Mouse (Mus musculus): ENCODE data around the gene Bora.
A peak's percentile ranks its signal among the peaks of the same experiment; 100 is the strongest.

DNA sequence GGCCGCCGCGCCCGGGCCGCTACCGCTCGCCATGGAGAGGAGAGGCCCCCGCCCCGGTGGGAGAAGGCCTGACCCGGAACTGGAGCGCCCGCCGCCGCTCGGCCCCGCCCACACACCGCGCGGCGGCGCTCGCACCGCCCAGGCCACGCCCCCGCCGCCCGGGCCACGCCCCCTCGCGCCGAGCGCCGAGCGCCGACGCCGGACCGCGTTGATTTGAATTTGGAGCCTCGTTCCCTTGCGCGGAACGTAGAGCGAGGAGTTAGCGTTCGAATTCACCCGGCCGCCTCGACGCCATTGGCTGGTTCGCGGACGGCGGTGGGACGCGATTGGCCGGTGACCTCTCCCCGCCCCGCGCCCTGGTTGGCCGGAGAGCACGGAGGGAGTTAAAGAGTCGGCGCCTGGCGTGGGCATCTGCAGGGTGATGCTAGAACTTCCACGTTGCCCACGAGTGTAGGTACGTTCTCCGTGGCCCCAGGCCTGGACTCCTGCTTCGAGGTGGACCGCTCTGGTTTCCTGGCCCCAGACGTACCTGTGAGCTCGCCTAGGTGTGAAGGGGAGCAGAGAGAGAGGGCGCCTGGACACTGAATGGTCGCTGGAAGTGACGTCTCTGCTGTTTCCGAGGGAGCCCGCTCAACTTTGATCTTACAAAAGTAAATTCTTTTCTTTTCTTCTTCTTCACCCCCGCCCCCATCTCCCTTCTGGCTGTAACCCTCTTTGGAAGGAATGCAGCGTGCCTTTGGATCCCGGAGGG is at the start of gene Bora, which contains the start of gene Mzt1:
- TF ChIP-seq CTCF (IDR thresholded peaks at IDR 0.05; ENCODE audit: low read depth, low read length) (no peak), POLR2A (IDR thresholded peaks at IDR 0.05; ENCODE audit: extremely low read depth, insufficient read depth, low read length) (0 out of 2 replicates have a peak, but pooled peaks have one; percentile 50)

Data from liver, adult 2 months (tissue).